23 mouse cellular contexts compared by ENCODE assay signal in genomic region chr1:159445465-159445864, GRCm38 (mm10).
A peak's percentile ranks its signal among the peaks of the same experiment; 100 is the strongest.
DNase-seq lines count a peak whose midpoint lies in the region; ATAC-seq and TF ChIP-seq lines count a peak whose summit lies in the region.
"Had no signal": no experiment of that assay in that cellular context is flagged by ENCODE, and none has a peak within 500 bp of the region (broad histone marks: within the 10 kb centered on the region; RNA-seq: fewer than 3 reads in every experiment).

No protein-coding gene starts in this region.

- no peaks in the 10 kb centered on the region for H3K4me1 ChIP-seq in forebrain, embryonic 14.5 days (ENCODE audit: control insufficient read depth, insufficient read depth, low read length)
- H3K4me1 ChIP-seq in forebrain, embryonic 12.5 days, result no peaks in the 10 kb centered on the region
- H3K4me1 ChIP-seq in forebrain, embryonic 16.5 days (replicated peaks; ENCODE audit: control insufficient read depth, insufficient read depth, low read length), result peaks cover 5% of the 10 kb centered on the region
- peaks cover 3% of the 10 kb centered on the region; the same call in 1 of the 2 replicates for H3K4me1 ChIP-seq in forebrain, embryonic 10.5 days
- H3K4me1 ChIP-seq in midbrain, embryonic 11.5 days (ENCODE audit: control insufficient read depth, insufficient read depth, low read length), result no peaks in the 10 kb centered on the region
- H3K4me1 ChIP-seq in midbrain, embryonic 15.5 days, result peaks cover 3% of the 10 kb centered on the region; the same call in 1 of the 2 replicates
- H3K4me1 ChIP-seq: embryonic facial prominence, embryonic 12.5 days had no signal

- no peak overlapping the region for H3K4me2 ChIP-seq in forebrain, embryonic 14.5 days (ENCODE audit: low read length)
- no peak overlapping the region for H3K4me2 ChIP-seq in forebrain, embryonic 12.5 days
- no peak overlapping the region for H3K4me2 ChIP-seq in forebrain, embryonic 16.5 days (ENCODE audit: low read length)
- H3K4me2 ChIP-seq in midbrain, embryonic 11.5 days, result no peak overlapping the region
- no peak overlapping the region for H3K4me2 ChIP-seq in midbrain, embryonic 15.5 days
- H3K4me2 ChIP-seq: embryonic facial prominence, embryonic 12.5 days had no signal

- no peak for ATAC-seq in forebrain, embryonic 14.5 days
- ATAC-seq in forebrain, embryonic 12.5 days (ENCODE audit: low FRiP score), result no peak
- ATAC-seq in forebrain, embryonic 16.5 days, result peak; percentile 51
- ATAC-seq in midbrain, embryonic 11.5 days (ENCODE audit: low FRiP score), result no peak
- no peak for ATAC-seq in midbrain, embryonic 15.5 days (replicated peaks)
- no peak for ATAC-seq in monocyte, adult 5-6 weeks (replicated peaks; ENCODE audit: insufficient number of reproducible peaks, low FRiP score, low TSS enrichment, poor library complexity, severe bottlenecking)
- ATAC-seq: activated CD4-positive, CD25-positive, alpha-beta regulatory T cell, adult 4 months; CD4-positive, CD25-positive, alpha-beta regulatory T cell, adult 4 months; Patski had no signal

- WGBS in forebrain, embryonic 14.5 days, result 40% methylated on average over 1 of the region's 1 CpGs
- 65% methylated on average over 1 of the region's 1 CpGs for WGBS in forebrain, embryonic 12.5 days
- WGBS in forebrain, embryonic 16.5 days, result 25% methylated on average over 1 of the region's 1 CpGs
- 69% methylated on average over 1 of the region's 1 CpGs for WGBS in forebrain, embryonic 10.5 days
- WGBS in midbrain, embryonic 11.5 days, result 59% methylated on average over 1 of the region's 1 CpGs
- 36% methylated on average over 1 of the region's 1 CpGs for WGBS in midbrain, embryonic 15.5 days

- no peak overlapping the region for H3K9ac ChIP-seq in forebrain, embryonic 14.5 days (ENCODE audit: low read length)
- H3K9ac ChIP-seq in forebrain, embryonic 12.5 days, result no peak overlapping the region
- H3K9ac ChIP-seq in forebrain, embryonic 16.5 days (replicated peaks; ENCODE audit: low read depth, low read length), result no peak overlapping the region
- no peak overlapping the region for H3K9ac ChIP-seq in midbrain, embryonic 11.5 days (ENCODE audit: low read length)
- no peak overlapping the region for H3K9ac ChIP-seq in midbrain, embryonic 15.5 days
- H3K9ac ChIP-seq: embryonic facial prominence, embryonic 12.5 days had no signal

- no peak overlapping the region for H3K27ac ChIP-seq in forebrain, embryonic 14.5 days (ENCODE audit: low read depth, low read length)
- no peak overlapping the region for H3K27ac ChIP-seq in forebrain, embryonic 12.5 days
- peak overlapping the region; percentile 47; the same call in 1 of the 2 replicates for H3K27ac ChIP-seq in forebrain, embryonic 16.5 days (ENCODE audit: low read length)
- H3K27ac ChIP-seq in forebrain, embryonic 10.5 days, result no peak overlapping the region
- H3K27ac ChIP-seq in midbrain, embryonic 11.5 days (ENCODE audit: low read depth, low read length), result no peak overlapping the region
- H3K27ac ChIP-seq in midbrain, embryonic 15.5 days, result no peak overlapping the region
- H3K27ac ChIP-seq: embryonic facial prominence, embryonic 10.5 days; embryonic facial prominence, embryonic 12.5 days had no signal

- no peak for TF ChIP-seq CTCF in brain, embryonic 14.5 days (IDR thresholded peaks at IDR 0.05; ENCODE audit: borderline replicate concordance, extremely low read depth, insufficient read depth, insufficient read length)

- no peaks in the 10 kb centered on the region for H3K27me3 ChIP-seq in forebrain, embryonic 14.5 days (replicated peaks; ENCODE audit: control insufficient read depth, insufficient read depth, low read length)
- no peaks in the 10 kb centered on the region for H3K27me3 ChIP-seq in forebrain, embryonic 12.5 days
- H3K27me3 ChIP-seq in forebrain, embryonic 16.5 days (replicated peaks; ENCODE audit: control insufficient read depth, insufficient read depth, low read length), result no peaks in the 10 kb centered on the region
- no peaks in the 10 kb centered on the region for H3K27me3 ChIP-seq in forebrain, embryonic 10.5 days (ENCODE audit: poor library complexity, severe bottlenecking)
- H3K27me3 ChIP-seq in midbrain, embryonic 11.5 days (ENCODE audit: control insufficient read depth, insufficient read depth, low read length), result no peaks in the 10 kb centered on the region
- no peaks in the 10 kb centered on the region; the same call in 1 of the 2 replicates for H3K27me3 ChIP-seq in midbrain, embryonic 15.5 days (replicated peaks)
- H3K27me3 ChIP-seq: embryonic facial prominence, embryonic 12.5 days had no signal

- no peak overlapping the region for H3K4me3 ChIP-seq in forebrain, embryonic 14.5 days (ENCODE audit: low read depth, low read length)
- no peak overlapping the region for H3K4me3 ChIP-seq in forebrain, embryonic 12.5 days (replicated peaks)
- no peak overlapping the region for H3K4me3 ChIP-seq in forebrain, embryonic 16.5 days (replicated peaks; ENCODE audit: low read length)
- no peak overlapping the region for H3K4me3 ChIP-seq in forebrain, embryonic 10.5 days
- H3K4me3 ChIP-seq in midbrain, embryonic 11.5 days (ENCODE audit: low read depth, low read length), result no peak overlapping the region
- H3K4me3 ChIP-seq in midbrain, embryonic 15.5 days, result no peak overlapping the region
- H3K4me3 ChIP-seq: embryonic facial prominence, embryonic 10.5 days; embryonic facial prominence, embryonic 12.5 days had no signal

- no peak for TF ChIP-seq POLR2A in brain, embryonic 14.5 days (IDR thresholded peaks at IDR 0.05; ENCODE audit: borderline replicate concordance, extremely low read depth, insufficient read depth, insufficient read length, poor library complexity, severe bottlenecking)

- peak; percentile 25 for DNase-seq in forebrain, embryonic 14.5 days (ENCODE audit: low spot score)
- DNase-seq in forebrain, embryonic 10.5 days (ENCODE audit: extremely low spot score, low spot score), result no peak
- DNase-seq in midbrain, embryonic 11.5 days (ENCODE audit: low spot score, missing footprints), result peak; percentile 60
- peak; percentile 26 for DNase-seq in brain, embryonic 14.5 days (ENCODE audit: low read depth)
- DNase-seq: adrenal gland, adult 8-10 months; adrenal gland, postnatal 14 days; adrenal gland, postnatal 36 days; B cell, adult 2 months; cerebellum, adult 11-12 months; cerebellum, adult 2 months; cerebellum, adult 9-10 months; cerebellum, postnatal 10 days; cerebellum, postnatal 25 days had no signal

- H3K9me3 ChIP-seq in forebrain, embryonic 14.5 days (replicated peaks; ENCODE audit: control insufficient read depth, low read length), result no peaks in the 10 kb centered on the region
- no peaks in the 10 kb centered on the region for H3K9me3 ChIP-seq in forebrain, embryonic 12.5 days
- H3K9me3 ChIP-seq in forebrain, embryonic 16.5 days (ENCODE audit: control insufficient read depth, low read length), result no peaks in the 10 kb centered on the region
- H3K9me3 ChIP-seq in forebrain, embryonic 10.5 days, result no peaks in the 10 kb centered on the region
- H3K9me3 ChIP-seq in midbrain, embryonic 11.5 days (ENCODE audit: control insufficient read depth, low read length), result no peaks in the 10 kb centered on the region
- H3K9me3 ChIP-seq in midbrain, embryonic 15.5 days, result no peaks in the 10 kb centered on the region
- H3K9me3 ChIP-seq: embryonic facial prominence, embryonic 10.5 days; embryonic facial prominence, embryonic 12.5 days; G1E had no signal

- H3K36me3 ChIP-seq in forebrain, embryonic 14.5 days (ENCODE audit: control insufficient read depth, insufficient read depth, low read length), result no peaks in the 10 kb centered on the region
- no peaks in the 10 kb centered on the region for H3K36me3 ChIP-seq in forebrain, embryonic 12.5 days (replicated peaks)
- H3K36me3 ChIP-seq in forebrain, embryonic 16.5 days (ENCODE audit: control insufficient read depth, insufficient read depth), result no peaks in the 10 kb centered on the region
- no peaks in the 10 kb centered on the region for H3K36me3 ChIP-seq in forebrain, embryonic 10.5 days (replicated peaks)
- no peaks in the 10 kb centered on the region for H3K36me3 ChIP-seq in midbrain, embryonic 11.5 days (ENCODE audit: control insufficient read depth, insufficient read depth, low read length)
- no peaks in the 10 kb centered on the region for H3K36me3 ChIP-seq in midbrain, embryonic 15.5 days (replicated peaks)
- H3K36me3 ChIP-seq: embryonic facial prominence, embryonic 10.5 days; embryonic facial prominence, embryonic 12.5 days; G1E had no signal
